Comparison of ENCODE assay signal across 12 mouse cellular contexts in the genomic region with DNA sequence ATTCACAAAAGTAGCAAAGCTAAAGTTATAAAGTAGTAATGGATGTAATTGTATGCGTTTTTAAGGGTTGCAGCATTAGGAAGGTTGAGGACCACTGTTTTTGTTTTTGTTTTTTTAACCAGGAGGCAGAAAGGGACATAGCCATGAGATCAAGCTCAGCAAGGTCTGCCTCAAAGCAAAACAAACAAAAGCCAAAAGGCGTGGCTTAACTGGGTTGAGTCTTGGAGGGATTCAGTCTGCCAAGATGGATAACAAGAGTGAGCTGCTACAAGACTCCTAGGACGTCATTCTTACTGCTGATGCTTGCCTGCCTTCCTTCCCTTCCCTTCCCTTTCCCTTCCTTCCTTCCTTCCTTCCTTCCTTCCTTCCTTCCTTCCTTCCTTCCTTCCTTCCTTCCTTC. TPM values are rescaled to one million over a fixed set of nuclear protein-coding genes. Genes with fewer than 3 reads are reported as not detected.
DNase-seq lines count a peak whose midpoint lies in the region; ATAC-seq and TF ChIP-seq lines count a peak whose summit lies in the region.
"Had no signal": no experiment of that assay in that cellular context is flagged by ENCODE, and none has a peak within 500 bp of the region (broad histone marks: within the 10 kb centered on the region; RNA-seq: fewer than 3 reads in every experiment).

No protein-coding gene starts in this region.

- H3K27me3 ChIP-seq in kidney, adult 2 months (replicated peaks; ENCODE audit: control insufficient read depth, insufficient read depth, low read length), result no peaks in the 10 kb centered on the region
- H3K27me3 ChIP-seq: forebrain, embryonic 12.5 days; heart, embryonic 15.5 days had no signal

- no peak overlapping the region for H3K27ac ChIP-seq in kidney, adult 2 months (ENCODE audit: insufficient read depth, low read depth, low read length)
- H3K27ac ChIP-seq: forebrain, embryonic 12.5 days; heart, embryonic 15.5 days had no signal

- 37% methylated on average over 3 of the region's 3 CpGs for WGBS in kidney, adult 2 months

- H3K4me1 ChIP-seq in kidney, adult 2 months (ENCODE audit: control insufficient read depth, insufficient read depth, low read length), result no peaks in the 10 kb centered on the region
- H3K4me1 ChIP-seq: heart, embryonic 15.5 days had no signal

- no peak for ATAC-seq in CD4-positive, CD25-positive, alpha-beta regulatory T cell, adult 4 months
- no peak for ATAC-seq in monocyte, adult 5-6 weeks (replicated peaks; ENCODE audit: insufficient number of reproducible peaks, low FRiP score, low TSS enrichment, poor library complexity, severe bottlenecking)
- no peak for ATAC-seq in cerebellum, adult (ENCODE audit: insufficient number of reproducible peaks, low FRiP score, low TSS enrichment)

- TF ChIP-seq POLR2A in kidney, adult 2 months (IDR thresholded peaks at IDR 0.05; ENCODE audit: low read depth, low read length), result no peak

- TF ChIP-seq CTCF in kidney, adult 2 months (conservative IDR thresholded peaks at IDR 0.05; ENCODE audit: insufficient read depth, insufficient read length, low read depth, low read length), result no peak

- no peaks in the 10 kb centered on the region for H3K36me3 ChIP-seq in kidney, adult 2 months (ENCODE audit: control insufficient read depth, insufficient read depth, low read length)
- H3K36me3 ChIP-seq: forebrain, embryonic 12.5 days; heart, embryonic 15.5 days had no signal

- peak; percentile 36 for DNase-seq in CD4-positive, CD25-positive, alpha-beta regulatory T cell, adult 2 months (ENCODE audit: low read depth, low spot score)
- peak; percentile 16 for DNase-seq in kidney, postnatal 10 days
- no peak for DNase-seq in kidney, adult 2 months
- peak; percentile 75 for DNase-seq in ZHBTc4 (ENCODE audit: low read depth, low spot score)
- peak; percentile 65 for DNase-seq in lung, postnatal 10 days
- DNase-seq: kidney, adult 9 months; spleen, adult 18-20 months had no signal

- no peak overlapping the region for H3K4me3 ChIP-seq in kidney, adult 2 months (ENCODE audit: insufficient read depth, low read depth, low read length)

RNA-seq across cellular contexts. Expression of a gene that starts 20.5 kb away (rescaled TPM):
- polyA plus RNA-seq in CD4-positive, CD25-positive, alpha-beta regulatory T cell, adult 4 months (2017; shearing (Covaris generic)), result 10 to 100 TPM; 24.4 to 41.1 TPM
- 11.6 and 14.2 TPM in 2 replicates for polyA plus RNA-seq in kidney, adult 2 months (2012; rRNA removed)
- 79.2 to 119 TPM (median 83.8 TPM) in 3 replicates for total RNA-seq in monocyte, adult 5-6 weeks (2017)

RNA-seq across cellular contexts. Expression of a gene that starts 20.8 kb away (rescaled TPM):
- 10 to 100 TPM in 1 of 2 experiments, 1 to 10 TPM in 1; 6.1 to 10.7 TPM for polyA plus RNA-seq in CD4-positive, CD25-positive, alpha-beta regulatory T cell, adult 4 months (2017; shearing (Covaris generic))
- 0.83 and 1.3 TPM in 2 replicates for polyA plus RNA-seq in kidney, adult 2 months (2012; rRNA removed)
- 20.6 to 26.0 TPM (median 22.4 TPM) in 3 replicates for total RNA-seq in monocyte, adult 5-6 weeks (2017)
